ENCODE assay signal across 9 mouse cellular contexts in the genomic region with DNA sequence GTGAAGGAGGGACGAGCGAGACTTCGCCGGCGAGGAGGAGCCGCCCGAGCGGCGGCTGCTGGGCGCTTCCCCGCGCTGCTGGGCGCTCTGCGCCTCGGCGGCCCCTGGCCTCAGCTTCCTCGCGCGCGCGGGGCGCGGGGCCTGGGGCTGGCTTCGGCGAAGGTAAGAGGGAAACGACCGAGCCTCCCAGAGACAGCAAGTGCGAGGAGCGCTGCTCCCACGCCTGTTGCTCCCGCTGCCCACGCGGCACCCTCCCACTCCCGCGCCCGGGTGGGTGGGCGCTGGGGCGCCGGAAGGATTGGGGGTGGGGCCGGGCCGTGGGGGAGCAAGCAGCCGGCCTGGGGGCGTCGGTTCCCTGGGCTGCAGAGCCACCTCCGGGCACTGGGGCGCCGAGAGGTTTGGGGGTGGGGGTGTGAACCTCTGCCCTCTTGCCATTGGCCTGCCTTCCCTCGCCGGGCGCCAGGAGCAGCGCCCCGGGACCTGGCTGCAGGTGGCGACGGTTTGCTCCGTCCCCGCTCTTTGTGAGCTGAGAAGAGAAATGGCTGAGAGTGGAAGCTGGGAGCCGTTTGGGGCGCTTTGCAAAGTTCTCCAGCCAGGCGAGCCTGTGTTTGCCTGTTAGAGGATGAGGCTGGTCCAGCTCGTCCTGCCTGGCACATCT. TPM values are rescaled to one million over a fixed set of nuclear protein-coding genes. Genes with fewer than 3 reads are reported as not detected.
DNase-seq lines count a peak whose midpoint lies in the region; ATAC-seq lines count a peak whose summit lies in the region.
"Had no signal": no experiment of that assay in that cellular context is flagged by ENCODE, and none has a peak within 500 bp of the region (broad histone marks: within the 10 kb centered on the region; RNA-seq: fewer than 3 reads in every experiment).

No protein-coding gene starts in this region.

- peak; percentile 15 for DNase-seq in ES-CJ7 (ENCODE audit: low read depth, low spot score)
- peak; percentile 24 to 34 for DNase-seq in adrenal gland, adult 18-20 months (ENCODE audit: low spot score in 2 of 2)
- DNase-seq in heart, postnatal 10 days = peak; percentile 34 to 41
- peak; percentile 46 to 64 for DNase-seq in layer of hippocampus, postnatal 10 days (ENCODE audit: low spot score in 2 of 2)
- peak; percentile 67 for DNase-seq in midbrain, embryonic 10.5 days (ENCODE audit: low spot score)
- DNase-seq in spleen, postnatal 14 days (ENCODE audit: low spot score in 2 of 2) = no peak

- 0 out of 2 replicates have a peak, but pooled peaks have one; percentile 23 for ATAC-seq in embryonic facial prominence, embryonic 12.5 days (ENCODE audit: insufficient number of reproducible peaks, insufficient read depth, low FRiP score, low TSS enrichment)
- peak; percentile 17; the same call in 1 of the 2 replicates for ATAC-seq in stomach, embryonic 14.5 days (ENCODE audit: insufficient number of reproducible peaks, insufficient read depth, low FRiP score, low read depth)

- peak overlapping the region; percentile 66 for H3K9ac ChIP-seq in embryonic facial prominence, embryonic 12.5 days
- peak overlapping the region; percentile 65 for H3K9ac ChIP-seq in stomach, embryonic 14.5 days (replicated peaks; ENCODE audit: low read depth, low read length)

- H3K36me3 ChIP-seq in embryonic facial prominence, embryonic 12.5 days = no peaks in the 10 kb centered on the region
- no peaks in the 10 kb centered on the region for H3K36me3 ChIP-seq in midbrain, embryonic 10.5 days
- no peaks in the 10 kb centered on the region for H3K36me3 ChIP-seq in stomach, embryonic 14.5 days (ENCODE audit: control insufficient read depth, insufficient read depth, low read length)

- no peak overlapping the region for H3K27ac ChIP-seq in embryonic facial prominence, embryonic 12.5 days
- H3K27ac ChIP-seq in midbrain, embryonic 10.5 days (replicated peaks) = peak overlapping the region; percentile 89
- H3K27ac ChIP-seq in stomach, embryonic 14.5 days (ENCODE audit: low read length) = peak overlapping the region; percentile 85

- peaks cover 64% of the 10 kb centered on the region for H3K27me3 ChIP-seq in embryonic facial prominence, embryonic 12.5 days
- peaks cover 78% of the 10 kb centered on the region for H3K27me3 ChIP-seq in midbrain, embryonic 10.5 days (ENCODE audit: low read depth, poor library complexity, severe bottlenecking)
- H3K27me3 ChIP-seq in stomach, embryonic 14.5 days (ENCODE audit: control insufficient read depth, insufficient read depth, low read length) = no peaks in the 10 kb centered on the region; the same call in 1 of the 2 replicates

- peak overlapping the region; percentile 100 for H3K4me2 ChIP-seq in embryonic facial prominence, embryonic 12.5 days (replicated peaks)
- H3K4me2 ChIP-seq in stomach, embryonic 14.5 days (replicated peaks; ENCODE audit: low read depth, low read length) = peak overlapping the region; percentile 97

- H3K4me3 ChIP-seq in embryonic facial prominence, embryonic 12.5 days = peak overlapping the region; percentile 66
- H3K4me3 ChIP-seq in midbrain, embryonic 10.5 days = peak overlapping the region; percentile 79
- peak overlapping the region; percentile 65 for H3K4me3 ChIP-seq in stomach, embryonic 14.5 days (ENCODE audit: low read depth, low read length)
- H3K4me3 ChIP-seq: myocyte had no signal

- no peaks in the 10 kb centered on the region for H3K9me3 ChIP-seq in embryonic facial prominence, embryonic 12.5 days
- no peaks in the 10 kb centered on the region for H3K9me3 ChIP-seq in midbrain, embryonic 10.5 days (replicated peaks)
- no peaks in the 10 kb centered on the region for H3K9me3 ChIP-seq in stomach, embryonic 14.5 days (ENCODE audit: control insufficient read depth, low read depth, low read length)

- intact Hi-C loops in heart, postnatal 10 days (cut with DNase I) = loop anchor here (5.0 kb wide), 3 partner anchors 65 to 275 kb away; no protein-coding TSS in a partner anchor

- under 1% methylated on average over 37 of the region's 60 CpGs for WGBS in embryonic facial prominence, embryonic 12.5 days
- under 1% methylated on average over 60 of the region's 60 CpGs for WGBS in midbrain, embryonic 10.5 days
- WGBS in stomach, embryonic 14.5 days = under 1% methylated on average over 35 of the region's 60 CpGs

- H3K4me1 ChIP-seq in embryonic facial prominence, embryonic 12.5 days = peaks cover 20% of the 10 kb centered on the region; the same call in 1 of the 2 replicates
- H3K4me1 ChIP-seq in midbrain, embryonic 10.5 days = peaks cover 38% of the 10 kb centered on the region
- H3K4me1 ChIP-seq in stomach, embryonic 14.5 days (ENCODE audit: control insufficient read depth, insufficient read depth, low read length) = peaks cover 3% of the 10 kb centered on the region; the same call in 1 of the 2 replicates

RNA-seq across cellular contexts. Expression of gene Kcnd3, which starts 0.6 kb away (rescaled TPM):
- total RNA-seq in adrenal gland, adult 18-20 months (2021) = 1 to 10 TPM; 4.2 to 9.3 TPM
- polyA plus RNA-seq in embryonic facial prominence, embryonic 12.5 days (2016; fragmentation: Nextera tagmentation; extraction: Ambion mirVana) = 1.0 and 1.1 TPM in 2 replicates
- 1 to 10 TPM; 1.7 to 2.2 TPM for total RNA-seq in heart, postnatal 10 days (2021)
- 10 to 100 TPM; 40.5 to 43.4 TPM for total RNA-seq in layer of hippocampus, postnatal 10 days (2021)
- 1.2 and 1.7 TPM in 2 replicates for polyA plus RNA-seq in midbrain, embryonic 10.5 days (2016; fragmentation: Nextera tagmentation; extraction: Ambion mirVana)
- polyA plus RNA-seq in stomach, embryonic 14.5 days (2014; fragmentation: Nextera tagmentation; extraction: Ambion mirVana) = 12.6 and 14.4 TPM in 2 replicates
- polyA plus RNA-seq: myocyte had no signal

Comparison
In these comparisons a context has a peak if more than half of its experiments do, and no peak if none do; other contexts are left out.
1. DNase-seq: peak in ES-CJ7 (single experiment), adrenal gland, adult 18-20 months (2 of 2), heart, postnatal 10 days (2 of 2), layer of hippocampus, postnatal 10 days (2 of 2) and midbrain, embryonic 10.5 days (single experiment); none in spleen, postnatal 14 days (0 of 2).
2. RNA of gene Kcnd3, which starts 0.6 kb away (total RNA-seq): 40.5 to 43.4 TPM in layer of hippocampus, postnatal 10 days; 4.2 to 9.3 TPM in adrenal gland, adult 18-20 months and 1.7 to 2.2 TPM in heart, postnatal 10 days; every median in the first group is over 4 times any median in the second.
3. Peak in every context shown above with its lines, with median percentiles within 50 percentile points of each other: H3K4me3 ChIP-seq.